Mouse (Mus musculus) spleen, embryonic (tissue): Measurements from ENCODE around the gene Ttc23.

Experiments
- CTCF ChIA-PET: fragments of 350-600 bp; sonication (Branson Sonifier 250); formaldehyde crosslinking; loops from one replicate; lab custom pipeline; 2022; lab: Charles Lee

Gene Ttc23

DNA sequence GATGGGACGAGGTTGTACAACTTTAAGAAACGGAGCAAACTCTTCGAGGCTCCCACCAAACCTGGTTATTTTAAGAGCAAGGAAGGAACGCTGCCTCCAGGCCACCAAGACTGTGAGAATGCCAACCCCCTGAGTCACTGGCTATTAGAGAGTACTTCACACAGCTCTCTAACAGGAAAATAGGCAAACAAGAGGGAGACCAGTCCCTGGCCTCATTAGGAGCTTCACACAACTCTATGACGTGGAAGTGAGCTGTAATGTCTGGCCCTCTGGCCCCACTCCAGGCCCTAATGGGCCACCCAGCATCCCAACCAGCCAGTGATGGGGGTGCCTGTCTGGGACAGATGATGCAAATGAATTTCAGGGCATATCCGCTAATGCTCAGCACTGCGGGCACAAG is 94.5 kb downstream of the Ttc23 start:
- CTCF ChIA-PET, result no interaction called here

DNA sequence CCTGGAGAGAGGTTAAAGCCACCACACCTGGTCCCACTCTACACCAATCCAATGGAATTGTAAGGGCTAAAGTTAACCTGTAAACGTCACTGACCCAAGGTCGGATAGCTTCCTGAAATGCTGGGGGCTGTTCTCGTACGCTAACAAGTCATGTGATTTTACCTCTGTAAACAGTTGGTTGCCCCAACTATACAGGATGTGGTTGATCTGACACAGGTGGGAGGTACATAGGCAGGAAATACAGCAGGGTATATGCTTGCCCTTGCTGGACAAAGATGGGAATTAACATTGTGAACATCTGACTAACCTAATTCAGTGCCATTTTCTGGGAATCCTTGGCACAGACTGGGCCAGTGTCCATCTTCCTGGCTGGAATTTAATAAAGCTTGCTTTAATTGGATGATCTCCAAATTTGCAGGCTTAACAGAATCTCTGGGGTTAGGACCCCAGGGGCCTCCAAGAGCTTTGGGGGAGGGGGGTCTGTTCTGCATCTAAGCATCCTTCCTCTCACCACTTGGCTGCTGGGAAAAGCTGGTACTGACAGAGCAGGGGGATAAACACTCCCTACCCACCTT is 100.6 kb downstream of the Ttc23 start:
- CTCF ChIA-PET, result no interaction called here

DNA sequence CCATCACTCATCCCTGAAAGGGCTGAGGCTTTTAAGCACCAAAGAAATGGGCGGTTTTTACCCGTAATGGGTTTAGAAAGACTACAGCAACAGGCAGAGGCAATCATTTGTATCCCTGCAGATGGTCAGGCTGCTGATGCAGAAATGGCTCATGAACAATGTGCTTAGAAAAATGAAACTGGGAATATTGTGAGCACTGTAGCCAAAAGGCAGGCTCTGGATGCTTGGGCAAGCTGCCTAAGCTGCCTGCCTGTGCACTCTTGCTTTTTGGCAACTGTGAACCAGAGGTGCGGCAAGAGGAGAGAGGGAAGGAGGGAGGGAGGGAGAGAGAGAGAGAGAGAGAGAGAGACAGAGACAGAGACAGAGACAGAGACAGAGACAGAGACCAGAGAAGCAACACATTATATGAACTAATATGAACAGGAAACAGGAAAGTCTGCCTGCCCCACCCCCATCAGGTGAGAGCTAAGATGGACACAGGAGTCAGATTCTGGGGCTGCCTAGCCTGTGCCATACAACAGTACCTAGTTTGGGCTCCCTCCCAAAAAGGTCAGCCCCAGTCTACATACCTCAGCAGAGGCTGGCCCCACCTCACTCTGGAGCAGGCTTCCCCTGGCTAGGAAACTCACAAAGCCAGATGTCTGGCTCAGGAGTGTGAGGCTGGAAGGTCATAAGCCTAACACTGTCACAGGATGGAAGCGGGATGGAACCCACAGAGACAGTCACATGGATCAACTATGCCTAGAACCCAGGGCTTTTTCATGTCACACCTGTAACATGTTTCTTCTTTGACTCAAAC is 102.4 kb downstream of the Ttc23 start:
- CTCF ChIA-PET, result no interaction called here

DNA sequence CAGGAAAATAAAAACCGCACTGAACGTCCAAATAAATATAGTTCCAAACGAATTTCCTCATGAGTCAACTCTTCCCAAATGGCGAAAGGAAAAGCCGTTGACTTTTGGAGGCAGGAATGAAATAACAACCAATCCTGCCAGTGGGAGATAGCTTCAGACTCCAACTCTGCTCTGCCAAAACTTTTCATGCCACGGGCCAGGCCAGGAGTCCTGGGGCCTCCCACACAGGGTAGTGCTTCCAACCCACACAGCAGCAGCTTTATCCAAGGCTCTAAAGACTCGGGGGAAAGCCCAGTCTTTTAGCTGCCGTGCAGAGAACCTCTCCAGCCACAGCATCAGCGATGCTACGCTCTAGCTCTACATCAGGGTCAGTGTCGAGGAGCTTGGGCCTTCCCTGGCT is 107.4 kb downstream of the Ttc23 start:
- CTCF ChIA-PET, result no interaction called here

DNA sequence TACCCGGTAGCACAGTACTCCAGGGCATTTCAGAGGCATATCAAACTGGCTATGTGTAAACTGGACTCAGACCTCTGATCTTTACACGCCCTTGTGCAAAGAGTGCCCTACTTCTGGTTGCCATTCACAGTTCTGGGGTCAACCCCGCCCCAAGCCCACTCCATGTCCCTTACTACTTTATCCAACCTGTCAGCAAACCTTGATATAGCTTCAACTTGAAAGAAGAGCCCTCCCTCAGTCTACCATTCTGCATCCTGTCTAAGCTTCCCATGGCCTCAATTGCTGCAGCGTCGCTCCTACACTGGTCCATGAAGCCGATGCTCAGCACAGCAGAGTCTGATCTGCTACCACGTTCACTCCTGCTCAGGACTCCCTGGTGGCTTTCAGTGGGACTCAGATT is 108.2 kb downstream of the Ttc23 start:
- CTCF ChIA-PET, result no interaction called here

DNA sequence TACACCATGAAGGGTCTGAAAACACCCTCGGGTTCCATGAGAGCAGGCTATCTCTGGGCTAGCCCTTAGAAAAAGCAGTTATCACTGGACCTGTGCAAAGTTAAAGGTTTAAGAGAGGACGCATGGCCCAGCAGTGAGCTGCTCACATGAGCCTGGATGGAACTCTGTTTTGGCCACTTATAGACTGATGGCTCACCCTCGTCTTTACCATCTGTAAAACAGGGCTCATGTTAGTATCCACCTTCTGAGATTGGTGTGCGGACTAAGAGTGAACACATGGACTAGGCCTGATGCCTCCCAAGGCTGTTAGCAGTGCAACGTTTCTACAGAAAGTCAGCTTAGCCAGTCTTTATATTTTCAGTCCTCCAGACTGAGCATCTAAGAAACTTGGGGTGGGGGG is 109.4 kb downstream of the Ttc23 start:
- CTCF ChIA-PET, result no interaction called here

DNA sequence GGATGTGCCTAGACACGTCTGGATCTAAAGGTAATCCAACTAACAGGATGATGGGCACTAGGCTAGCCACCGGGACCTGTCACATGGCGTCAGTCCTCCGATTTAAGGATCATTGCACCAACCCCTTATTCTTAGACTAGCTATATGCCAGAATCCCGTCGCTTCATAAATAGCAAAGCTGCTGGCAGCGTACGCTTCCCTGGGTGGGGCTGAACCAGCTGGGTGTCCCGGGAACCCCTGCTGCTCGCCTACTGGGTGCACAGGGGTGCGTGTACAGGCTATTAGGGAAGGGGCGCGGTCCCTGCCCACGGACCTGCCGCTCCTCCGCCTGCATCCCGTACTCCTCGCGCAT is 111.3 kb downstream of the Ttc23 start:
- CTCF ChIA-PET, result no interaction called here

DNA sequence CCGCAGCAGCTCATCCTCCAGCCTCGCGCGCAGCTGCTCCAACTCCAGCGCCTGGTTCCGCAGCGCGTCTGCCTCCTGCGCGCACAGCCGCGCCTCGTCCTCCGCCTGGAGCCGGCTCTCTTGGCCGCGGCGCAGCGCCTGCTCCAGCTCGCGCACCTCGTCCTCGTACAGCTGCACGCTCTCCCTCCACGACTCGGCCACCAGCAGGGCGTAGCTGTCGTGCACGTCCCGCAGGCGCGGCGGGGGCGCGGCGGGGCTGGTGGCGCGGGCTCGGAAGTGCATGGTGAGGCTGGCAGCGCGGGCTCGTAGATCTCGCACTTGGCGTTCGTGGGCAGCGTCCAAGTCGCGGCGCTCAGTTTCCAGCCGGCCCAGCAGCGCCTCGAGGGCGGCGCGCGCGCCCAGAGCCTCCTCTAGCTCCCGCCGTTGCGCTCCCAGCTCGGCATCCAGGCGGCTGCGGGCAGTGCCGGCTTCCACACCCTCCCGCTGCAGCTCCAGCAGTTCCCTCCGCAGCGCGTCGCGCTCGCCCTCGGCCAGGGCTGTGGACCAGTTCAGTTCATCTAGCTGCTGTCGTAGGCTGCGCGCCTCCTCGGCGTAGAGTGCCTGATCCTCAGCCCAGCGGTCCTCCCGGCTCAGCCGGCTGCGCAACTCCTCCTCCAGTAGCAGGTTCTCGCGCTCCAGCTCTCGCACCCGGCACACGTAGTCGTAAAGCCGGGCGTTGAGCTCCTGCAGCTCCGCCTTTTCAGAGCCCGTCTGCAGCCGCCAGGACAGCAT is 111.8 kb downstream of the Ttc23 start:
- CTCF ChIA-PET, result no interaction called here

DNA sequence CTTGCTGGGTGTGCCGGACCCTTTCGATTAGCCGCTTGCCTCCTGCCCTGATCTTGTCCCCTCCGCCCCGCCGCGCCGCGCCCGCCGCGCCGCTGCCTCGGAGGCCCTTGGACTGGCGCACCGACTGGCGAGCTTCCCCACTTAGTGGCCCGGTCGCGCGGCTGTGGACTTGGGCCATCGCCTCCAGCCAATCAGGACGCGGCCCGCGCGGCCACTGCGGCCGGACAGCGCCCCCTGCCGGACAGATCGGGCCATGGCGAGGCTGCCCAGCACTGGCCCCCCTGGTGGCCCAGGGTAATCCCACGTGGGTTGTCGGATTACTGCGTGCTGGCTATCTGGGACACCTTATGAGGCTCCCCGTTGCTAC is 112.4 kb downstream of the Ttc23 start, which contains the start of gene Synm:
Gene Synm, minus strand, starts transcription at position 114 of the 367 bp plus-strand sequence.
- CTCF ChIA-PET, result no interaction called here

DNA sequence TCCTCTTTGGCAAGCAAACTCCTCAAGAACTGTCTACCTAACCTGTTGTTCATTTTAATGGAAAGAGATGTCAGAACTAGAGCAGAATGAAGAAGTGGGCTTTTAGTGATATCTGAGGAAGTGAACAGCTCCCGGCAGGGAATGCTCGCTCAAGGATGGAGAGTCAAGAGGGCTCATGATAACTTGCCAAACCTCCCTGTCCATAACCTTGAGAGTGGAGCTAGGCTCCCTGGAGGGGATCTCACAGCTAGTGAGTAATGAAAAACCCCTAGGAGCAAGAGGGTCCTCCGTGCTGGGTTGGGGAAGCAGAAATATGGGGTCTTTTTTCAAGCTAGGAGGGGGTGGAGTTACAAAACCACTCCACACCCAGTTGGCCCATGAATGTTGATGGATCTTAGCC is 116.4 kb downstream of the Ttc23 start:
- CTCF ChIA-PET, result no interaction called here

DNA sequence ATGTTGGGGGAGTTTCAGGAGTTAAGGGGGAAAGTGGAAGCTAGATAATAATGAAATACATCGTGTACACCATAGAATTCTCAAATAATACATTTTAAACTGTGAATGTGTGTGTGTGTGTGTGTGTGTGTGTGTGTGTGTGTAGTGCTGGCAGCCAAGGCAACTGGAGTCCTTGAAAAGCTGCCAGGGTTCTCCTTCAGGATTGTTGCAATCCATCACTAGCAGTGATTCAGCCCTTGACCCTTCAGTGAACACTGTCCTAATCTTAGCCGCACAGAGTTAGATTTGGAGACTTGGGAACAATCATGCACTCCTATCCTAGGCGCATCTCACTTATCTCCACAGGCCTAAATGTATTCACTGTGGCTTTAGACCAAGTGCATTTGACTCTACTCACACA is 120.9 kb downstream of the Ttc23 start:
- CTCF ChIA-PET, result no interaction called here

DNA sequence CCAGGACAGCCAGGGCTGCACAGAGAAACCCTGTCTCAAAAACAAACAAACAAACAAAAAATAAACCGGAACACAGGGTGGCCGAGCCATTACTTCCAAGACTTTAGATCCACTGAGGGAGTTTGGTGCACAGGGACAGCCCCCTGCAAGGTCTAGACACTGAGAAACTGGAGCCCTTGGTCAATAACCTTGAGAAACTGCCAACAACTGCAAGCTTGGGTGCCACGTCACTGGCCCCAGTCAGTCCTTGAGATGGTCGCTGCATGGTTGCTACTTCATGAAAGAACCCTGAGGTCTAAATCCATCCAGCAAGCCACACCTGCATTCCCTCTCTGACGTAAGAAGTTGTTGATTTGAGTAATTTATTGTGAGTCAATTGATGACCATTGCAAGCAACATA is 122.3 kb downstream of the Ttc23 start:
- CTCF ChIA-PET, result no interaction called here

DNA sequence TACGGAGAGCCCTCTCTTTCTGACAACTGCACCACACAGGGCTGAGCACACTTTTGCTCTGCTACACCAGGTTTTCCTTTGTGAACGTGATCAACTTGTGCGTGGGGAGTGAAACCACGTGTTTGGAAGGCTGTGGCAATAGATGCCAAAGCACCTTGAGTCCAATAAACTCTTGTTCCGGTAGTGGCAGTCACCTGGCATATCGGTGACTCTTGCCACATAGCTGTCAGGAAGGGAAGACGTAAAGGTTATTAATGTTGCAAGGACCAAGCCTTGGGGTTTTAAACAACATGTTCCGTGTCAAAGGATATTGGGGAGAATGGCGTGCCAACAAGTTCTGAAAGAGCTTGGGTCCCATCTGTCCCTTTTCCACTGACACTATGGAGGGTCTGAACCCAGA is 125.0 kb downstream of the Ttc23 start:
- CTCF ChIA-PET, result no interaction called here

DNA sequence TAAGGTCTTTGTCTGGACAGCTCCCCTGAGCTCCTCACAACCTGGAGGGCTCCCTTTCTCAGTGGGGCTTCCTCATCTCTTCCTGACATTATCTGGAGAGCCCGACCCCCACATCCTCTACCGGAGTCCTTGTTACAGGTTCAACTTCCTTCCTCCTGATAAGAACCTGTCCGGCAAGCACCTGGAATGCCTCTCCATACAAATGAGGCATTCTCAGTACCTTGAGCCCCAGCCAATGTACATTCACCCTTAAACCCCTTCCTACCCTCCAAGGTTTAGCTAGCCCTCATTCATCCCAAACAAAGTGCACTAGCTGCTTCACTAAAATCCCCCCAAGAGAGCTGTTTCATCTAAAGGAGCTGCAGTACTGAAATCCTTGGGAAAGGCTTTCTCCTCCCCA is 128.4 kb downstream of the Ttc23 start:
- CTCF ChIA-PET, result no interaction called here

DNA sequence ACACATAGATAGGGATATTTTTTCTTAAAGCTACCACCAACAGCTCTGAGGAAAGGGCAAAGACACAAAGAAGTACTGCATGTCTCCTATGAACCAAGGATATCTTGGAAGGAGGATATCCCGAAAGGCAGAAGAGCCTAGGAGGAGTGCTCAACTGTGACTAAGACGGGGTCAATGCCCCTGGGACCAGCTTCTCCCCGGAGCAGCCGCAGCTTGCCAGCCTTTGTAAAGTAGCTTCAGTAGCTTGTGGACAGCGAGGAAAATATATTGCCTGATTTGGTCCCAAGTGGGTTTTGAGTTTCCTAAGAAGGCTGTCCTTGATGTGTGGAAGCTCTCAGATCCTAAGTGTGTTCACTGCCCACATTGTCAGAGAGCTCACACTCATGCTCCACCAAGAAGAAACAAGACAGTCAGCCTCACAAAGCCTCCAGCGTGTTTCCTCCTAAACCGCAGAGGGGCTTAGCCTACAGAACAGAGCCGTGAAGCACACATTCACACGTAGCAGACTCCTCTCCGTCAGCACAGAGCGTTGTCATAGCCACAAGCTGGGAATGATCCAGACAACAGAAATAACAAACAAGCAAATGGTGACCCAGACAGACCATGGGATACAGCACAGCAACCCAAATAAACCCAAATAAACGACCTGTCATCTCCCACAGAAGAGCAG is 129.6 kb downstream of the Ttc23 start:
- CTCF ChIA-PET, result no interaction called here

DNA sequence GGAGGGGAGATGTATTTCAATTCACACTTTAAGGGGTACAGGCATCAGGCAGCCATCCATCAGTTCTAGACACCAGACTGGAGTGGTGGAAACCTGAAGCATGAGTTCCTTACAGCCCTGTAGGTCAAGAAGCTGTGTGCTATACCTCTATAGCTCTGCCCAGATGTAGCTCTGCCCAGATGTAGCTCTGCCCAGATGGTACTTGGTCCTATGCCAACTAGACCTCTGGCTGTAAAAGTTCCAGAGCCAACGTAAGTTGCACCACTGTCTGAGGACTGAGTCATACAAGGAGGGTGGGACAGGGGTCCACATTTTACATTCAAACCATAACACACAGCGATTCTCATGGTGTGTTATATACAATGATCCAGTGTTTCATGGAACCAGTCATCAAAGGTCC is 140.7 kb downstream of the Ttc23 start:
- CTCF ChIA-PET, result no interaction called here

DNA sequence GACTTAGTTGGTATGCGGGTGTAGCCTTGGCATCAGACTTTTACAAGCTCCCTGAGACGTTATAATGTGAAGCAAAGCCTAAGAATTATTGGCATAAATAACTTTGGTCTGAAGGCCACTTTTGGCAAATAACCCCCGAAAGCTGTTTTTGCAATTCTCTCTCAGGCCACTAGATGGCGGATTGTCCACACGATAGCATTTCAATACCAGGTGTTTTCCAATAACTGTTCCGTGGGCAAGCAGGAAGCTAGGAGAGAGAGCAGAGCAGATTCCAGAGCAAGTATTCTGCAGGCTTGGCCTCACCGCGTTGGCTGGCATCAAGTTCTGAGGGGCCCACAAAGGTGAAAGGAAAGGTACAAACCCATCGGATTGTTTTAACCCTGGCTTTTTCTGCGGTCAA is 141.5 kb downstream of the Ttc23 start:
- CTCF ChIA-PET, result no interaction called here

DNA sequence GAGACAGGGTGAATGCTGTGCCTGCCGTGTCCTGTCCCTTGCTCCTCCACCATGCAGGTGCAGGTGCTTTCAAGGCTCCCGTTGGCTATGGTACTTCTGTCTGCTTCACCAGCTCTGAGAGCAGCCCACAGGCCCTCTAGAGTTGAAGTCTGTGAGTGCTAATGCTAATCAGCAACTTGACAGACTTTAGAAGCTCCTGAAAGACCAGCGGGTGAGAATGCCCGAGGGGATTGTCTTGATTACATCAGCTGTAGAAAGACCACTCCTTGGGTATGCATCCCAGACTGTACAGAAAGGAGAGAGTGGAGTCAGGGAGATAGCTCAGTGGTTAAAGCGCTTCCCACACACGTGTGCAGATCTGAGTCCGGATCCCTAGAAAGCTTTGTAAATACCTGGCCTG is 144.0 kb downstream of the Ttc23 start:
- CTCF ChIA-PET, result no interaction called here

DNA sequence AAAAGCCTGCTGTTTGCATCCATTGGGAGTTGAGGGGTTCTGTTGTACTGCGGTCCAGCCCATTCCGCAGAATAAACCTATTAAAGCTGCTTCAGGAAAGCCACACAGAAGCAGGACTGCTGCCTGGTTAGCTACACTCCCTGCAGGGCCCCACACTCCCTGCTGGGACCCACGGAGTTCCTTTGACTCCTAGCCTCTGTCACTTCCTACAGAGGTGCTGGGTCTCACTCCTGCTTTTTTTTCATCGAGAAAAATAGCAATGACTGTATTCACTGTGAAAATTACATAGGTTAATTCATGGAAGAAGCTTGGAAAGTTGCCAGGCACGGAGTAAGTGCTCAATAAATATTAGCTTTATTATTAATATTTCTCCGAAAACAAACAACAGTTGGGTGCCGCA is 146.2 kb downstream of the Ttc23 start:
- CTCF ChIA-PET, result no interaction called here

DNA sequence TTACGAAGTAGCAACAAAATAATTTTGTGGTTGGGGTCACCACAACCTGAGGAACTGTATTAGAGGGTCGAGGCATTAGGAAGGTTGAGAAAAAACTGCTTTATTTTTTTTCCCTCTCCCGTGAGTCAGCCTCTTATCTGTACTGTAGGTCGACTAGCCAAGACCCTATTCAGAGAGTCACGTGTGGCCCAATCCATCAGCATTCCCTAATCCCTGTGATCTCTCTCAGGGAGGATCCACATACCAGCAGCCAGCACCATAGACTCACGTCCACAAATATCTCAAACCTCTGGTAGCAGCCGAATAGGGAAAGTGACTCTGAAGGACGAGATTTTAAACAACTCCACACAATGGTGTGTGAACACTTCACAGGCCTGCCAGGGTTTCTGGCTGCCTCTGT is 149.9 kb downstream of the Ttc23 start:
- CTCF ChIA-PET, result no interaction called here

DNA sequence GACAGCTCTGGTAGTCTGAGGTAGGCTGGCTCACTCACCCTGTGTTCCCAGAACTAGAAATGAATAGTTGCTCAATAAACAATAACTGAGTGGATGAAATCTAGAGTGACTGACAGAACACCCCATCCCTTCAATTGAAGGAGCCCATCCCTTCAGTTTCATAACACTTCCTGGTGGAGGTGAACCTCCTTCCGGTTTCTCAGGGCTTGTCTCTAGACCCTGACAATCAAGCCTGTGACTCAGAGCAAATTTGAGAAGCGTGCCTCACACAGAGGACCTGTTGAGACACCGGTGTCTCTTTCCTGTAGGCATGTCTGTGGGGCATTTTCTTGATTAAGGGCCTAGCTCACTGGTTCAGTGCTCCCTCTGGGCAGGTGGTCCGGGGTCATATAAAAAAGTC is 151.3 kb downstream of the Ttc23 start:
- CTCF ChIA-PET, result no interaction called here

DNA sequence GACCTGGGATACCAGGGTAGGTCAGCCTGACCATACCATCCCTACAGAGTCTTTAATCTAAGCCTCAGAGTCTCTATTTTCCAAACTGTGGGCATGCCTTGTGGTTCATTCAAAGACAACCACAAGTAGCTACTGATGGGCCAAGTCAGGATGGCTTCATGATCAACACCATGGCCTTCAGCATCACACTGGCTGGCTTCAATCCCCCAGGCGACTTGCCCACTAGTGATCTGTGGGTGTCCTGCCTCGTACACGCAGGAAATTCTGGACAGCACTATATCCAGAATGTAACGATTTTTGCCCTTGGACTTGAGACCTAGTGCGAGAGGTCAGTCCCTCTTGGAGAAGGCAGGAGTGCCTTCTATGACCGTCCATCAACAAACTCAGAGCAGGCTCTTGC is 153.3 kb downstream of the Ttc23 start:
- CTCF ChIA-PET, result no interaction called here

DNA sequence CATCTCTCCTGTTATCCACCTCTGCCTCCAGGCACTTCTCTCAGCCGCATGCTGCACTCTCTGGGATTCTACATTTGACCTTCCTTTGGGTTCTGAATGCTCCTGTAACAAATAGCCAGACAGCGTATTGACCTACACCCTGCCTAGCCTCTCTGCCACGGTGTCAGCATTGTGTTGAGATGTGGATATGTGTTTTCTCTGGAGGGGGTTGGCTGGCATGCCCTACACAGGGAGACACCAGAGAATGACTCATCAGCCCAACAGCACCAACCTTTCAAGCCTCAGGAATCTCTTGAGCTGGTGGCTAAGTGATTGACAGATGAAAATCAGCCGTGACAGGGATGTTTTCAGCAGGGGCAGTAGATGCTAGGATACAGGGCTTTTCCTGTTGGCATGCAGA is 153.8 kb downstream of the Ttc23 start:
- CTCF ChIA-PET, result no interaction called here
